Mouse (Mus musculus) retina, postnatal 1 day (tissue): Measurements from ENCODE around the gene Nxpe3.
"Not testable (repeated sequence)": the region's sequence is repeated elsewhere in the genome, so short reads cannot be mapped to it uniquely, and the experiment has no call there.

ENCODE experiments used
- DNase-seq: peaks from one replicate; pipeline ENCODE4 v3.0.0-alpha.2; 2012

Nxpe3 gene

GRCm38 (mm10) chr16:55889451-55889850 lies 5.6 kb downstream of the Nxpe3 start:
- DNase-seq = no peak

DNA sequence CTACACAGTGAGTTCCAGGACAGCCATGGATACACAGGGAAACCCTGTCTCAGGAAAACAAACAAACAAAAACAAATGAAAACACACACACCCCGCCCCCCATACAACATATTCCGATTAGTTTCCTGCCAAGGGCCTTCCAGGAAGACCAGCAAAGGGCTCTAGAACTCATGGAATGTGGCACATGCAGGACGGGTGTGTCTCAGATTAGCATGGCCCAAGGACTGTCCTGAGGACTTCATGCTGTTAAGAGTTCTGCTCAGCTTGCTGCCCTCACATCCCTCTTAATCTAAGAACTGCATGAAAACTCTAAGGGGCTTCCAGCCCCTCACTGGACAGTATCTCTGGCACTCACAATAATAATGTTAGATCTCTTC lies 6.5 kb downstream of the Nxpe3 start:
- no peak for DNase-seq

GRCm38 (mm10) chr16:55887814-55888583 lies 7.1 kb downstream of the Nxpe3 start:
- DNase-seq = peak; percentile 50

- no peak for DNase-seq
Observed at GRCm38 (mm10) chr16:55884246-55884645, 10.8 kb downstream of the Nxpe3 start.

- DNase-seq = no peak
Observed at GRCm38 (mm10) chr16:55876025-55876424, 19.1 kb downstream of the Nxpe3 start.

DNA sequence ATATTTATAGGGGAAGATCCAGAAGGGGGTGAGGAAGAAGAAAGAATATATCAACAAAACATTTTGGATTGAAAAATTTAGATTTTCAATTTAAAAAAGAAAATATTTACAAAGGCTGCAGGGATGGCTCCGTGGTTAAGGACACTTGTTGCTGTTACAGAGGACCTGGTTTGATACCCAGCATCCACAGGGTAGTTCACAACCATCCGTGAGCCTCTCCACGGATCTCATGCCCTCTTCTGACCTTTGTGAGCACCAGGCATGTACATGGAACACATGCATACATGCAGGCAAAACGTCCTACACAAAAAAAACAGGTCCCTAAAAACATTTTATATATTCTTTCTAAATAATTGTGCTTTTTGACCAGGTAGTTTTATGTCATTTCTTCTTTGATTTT lies 31.3 kb downstream of the Nxpe3 start:
- no peak for DNase-seq

- DNase-seq = peak; percentile 83
Observed at GRCm38 (mm10) chr16:55863149-55863815, 31.8 kb downstream of the Nxpe3 start.

DNA sequence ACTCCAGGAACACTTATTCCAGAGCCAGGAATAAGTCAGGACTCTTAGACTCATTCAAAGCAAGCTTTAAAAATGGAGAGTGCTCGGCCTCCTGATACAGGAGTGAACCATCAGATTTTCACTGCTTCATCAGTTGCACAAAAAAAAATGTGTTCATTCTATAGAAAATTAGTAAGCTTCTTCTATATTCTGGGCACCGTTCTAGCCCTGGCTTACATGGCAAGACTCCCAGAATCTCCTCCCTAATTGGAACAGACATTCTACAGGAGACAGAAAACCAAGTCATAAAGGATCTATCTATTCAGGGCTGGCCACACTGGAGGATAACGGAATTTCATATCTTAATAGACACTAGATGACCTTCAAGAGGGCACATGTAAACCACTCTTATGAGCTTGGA lies 34.0 kb downstream of the Nxpe3 start:
- DNase-seq = no peak

DNA sequence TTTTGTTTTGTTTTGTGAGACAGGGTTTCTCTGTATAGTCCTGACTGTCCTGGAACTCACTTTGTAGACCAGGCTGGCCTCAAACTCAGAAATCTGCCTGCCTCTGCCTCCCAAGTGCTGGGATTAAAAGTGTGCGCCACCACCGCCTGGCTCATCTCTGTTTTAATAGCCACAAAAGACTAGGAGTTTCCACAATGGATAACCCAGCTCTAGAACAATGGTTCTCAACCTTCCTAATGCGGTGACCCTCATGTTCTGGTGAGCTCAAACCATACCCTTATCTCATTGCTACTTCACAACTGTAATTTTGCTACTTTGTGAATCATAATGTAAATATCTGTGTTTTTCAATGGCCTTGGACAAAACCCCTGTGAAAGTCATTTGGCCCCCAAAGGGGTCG lies 35.7 kb downstream of the Nxpe3 start:
- not testable (repeated sequence) for DNase-seq

GRCm38 (mm10) chr16:55858465-55858864 lies 36.6 kb downstream of the Nxpe3 start:
- peak; percentile 70 for DNase-seq

DNA sequence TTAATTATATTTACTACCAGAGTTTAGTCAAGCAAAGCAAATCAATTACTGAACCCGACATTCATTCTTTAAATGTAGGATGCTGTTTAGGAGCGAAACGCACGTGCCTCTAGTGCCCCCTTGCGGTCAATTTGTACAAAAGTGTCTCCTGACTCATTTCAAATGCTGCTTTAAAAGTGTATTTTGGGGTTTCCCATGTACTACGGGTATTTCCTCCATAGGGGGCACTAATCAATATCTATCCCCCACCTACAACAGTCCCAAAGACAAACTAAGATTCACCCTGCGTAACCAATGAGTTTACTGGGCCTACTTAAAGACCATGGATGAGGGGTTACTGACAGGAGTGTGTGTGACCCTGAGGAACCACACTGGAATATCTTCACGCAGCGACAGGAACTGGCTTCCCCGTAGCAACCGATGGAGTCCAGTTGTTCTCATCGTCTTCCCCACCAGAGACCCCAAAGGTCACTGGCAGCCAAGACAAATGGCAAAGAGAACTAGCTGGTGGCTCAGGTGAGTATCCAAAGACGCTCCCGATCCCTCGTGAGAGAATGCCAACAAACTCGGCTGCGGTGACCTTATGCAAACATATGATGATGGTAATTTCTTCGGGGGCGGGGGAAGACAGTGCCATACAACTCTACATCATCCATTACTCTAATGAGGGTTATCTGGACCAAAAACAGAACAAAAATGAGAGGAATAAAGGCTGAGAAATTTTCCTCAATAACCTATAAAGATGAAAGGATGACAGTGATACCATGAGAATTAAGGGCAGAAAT lies 42.0 kb downstream of the Nxpe3 start:
- DNase-seq = peak; percentile 89

DNA sequence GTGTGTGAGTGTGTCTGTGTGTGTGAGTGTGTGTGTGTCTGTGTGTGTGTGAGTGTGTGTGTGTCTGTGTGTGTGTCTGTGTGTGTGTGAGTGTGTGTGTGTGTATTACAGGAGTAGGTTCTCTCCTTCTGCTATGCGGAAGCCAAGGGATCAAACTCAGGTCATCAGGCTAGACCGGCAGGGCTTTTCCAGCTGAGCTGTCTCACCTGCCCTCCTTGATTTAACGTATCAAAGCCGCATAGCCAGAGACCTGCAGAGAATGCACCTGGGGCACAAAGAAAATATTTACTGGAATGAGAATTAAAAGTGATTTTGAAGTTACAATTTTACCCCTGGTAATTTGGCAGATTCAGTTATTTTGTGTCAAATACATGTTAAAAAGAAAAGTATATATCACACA lies 42.6 kb downstream of the Nxpe3 start:
- no peak for DNase-seq

GRCm38 (mm10) chr16:55850485-55850884 lies 44.6 kb downstream of the Nxpe3 start:
- no peak for DNase-seq

DNA sequence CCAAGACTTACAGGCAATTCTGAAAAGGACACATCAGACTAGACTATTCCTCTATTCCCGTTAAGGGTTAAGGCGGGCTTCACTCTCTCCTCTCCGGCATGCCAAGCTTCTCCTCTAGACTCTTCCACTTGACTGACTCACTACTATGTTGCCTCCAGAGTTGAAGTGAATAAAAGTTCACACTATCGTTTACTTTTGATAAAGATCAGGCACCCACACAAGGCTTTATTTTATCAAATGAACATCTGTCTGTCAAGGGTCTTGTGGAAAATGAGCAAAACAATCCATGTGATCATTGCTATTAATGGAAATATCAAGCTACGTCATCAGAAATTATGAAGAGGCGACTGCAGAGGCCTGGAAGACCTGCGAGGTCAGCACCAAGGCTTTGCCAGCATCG lies 47.4 kb downstream of the Nxpe3 start:
- no peak for DNase-seq

GRCm38 (mm10) chr16:55844847-55845246 lies 50.2 kb downstream of the Nxpe3 start:
- no peak for DNase-seq

GRCm38 (mm10) chr16:55843919-55844318 lies 51.2 kb downstream of the Nxpe3 start:
- DNase-seq = no peak

DNA sequence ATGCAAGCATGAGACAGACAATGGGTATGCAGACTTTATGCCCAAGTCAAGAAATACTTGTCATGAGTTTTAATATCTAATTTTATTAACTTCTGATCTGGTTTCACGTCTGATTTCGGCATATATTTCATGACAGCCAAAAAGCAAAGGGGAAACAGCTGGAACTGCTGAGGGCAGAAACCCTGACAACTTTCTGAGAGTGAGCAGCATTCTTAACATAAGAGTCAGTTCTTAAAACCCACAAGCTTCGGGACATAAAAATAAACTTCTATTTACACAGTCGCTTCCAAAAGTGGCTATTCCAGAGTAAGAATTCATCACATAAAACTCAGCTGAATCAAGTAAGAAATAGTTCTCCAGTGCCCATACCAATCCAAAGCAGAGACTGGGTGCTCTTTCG lies 52.0 kb downstream of the Nxpe3 start:
- no peak for DNase-seq

GRCm38 (mm10) chr16:55841506-55841905 lies 53.6 kb downstream of the Nxpe3 start:
- DNase-seq = no peak

DNA sequence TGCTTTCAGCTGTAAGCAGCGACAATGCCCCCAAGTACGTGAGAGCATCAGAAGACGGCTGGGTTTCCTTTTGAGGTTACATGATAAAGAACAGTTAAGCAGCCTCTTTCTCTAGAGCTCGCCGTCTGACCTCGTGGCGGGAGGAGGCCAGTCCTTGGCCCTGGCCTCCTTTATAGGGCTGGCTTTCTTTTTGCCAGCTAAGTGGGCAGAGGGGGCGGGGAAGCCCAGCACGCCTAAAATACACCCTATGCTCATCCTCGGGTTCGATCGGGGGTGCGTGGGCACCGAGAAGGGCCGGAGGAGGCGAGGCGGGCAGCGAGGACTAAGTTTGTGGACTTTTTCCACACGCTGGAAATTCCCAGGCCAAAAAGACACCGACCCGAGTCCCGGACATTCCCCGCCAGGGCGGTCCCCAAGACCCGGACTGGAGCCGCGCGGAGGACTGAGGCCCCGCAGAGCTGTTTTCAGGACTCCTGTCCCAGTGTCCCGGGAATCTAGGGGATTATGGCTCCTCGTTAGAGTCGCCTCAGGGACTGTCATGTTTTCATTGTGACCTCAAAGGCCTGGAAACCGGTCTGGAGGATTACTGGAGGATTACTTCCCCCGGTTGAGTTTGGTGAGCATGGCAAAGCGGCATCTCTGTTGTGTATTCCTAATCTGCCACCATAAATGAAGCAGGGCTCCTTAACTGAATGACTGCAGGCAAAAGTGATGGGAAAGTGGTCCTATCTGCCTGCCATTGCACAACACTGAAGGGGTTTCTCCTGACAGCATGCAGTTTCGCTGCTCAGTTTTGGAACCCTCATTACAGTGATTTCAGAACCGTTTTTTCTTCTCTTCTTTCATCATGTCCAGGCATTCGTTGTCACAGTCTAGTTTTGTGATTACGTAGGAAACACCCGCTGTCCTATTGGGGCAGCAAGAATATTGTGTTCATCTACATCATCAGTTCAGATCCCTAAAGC lies 56.3 kb downstream of the Nxpe3 start, which contains the start of gene Nfkbiz:
Gene Nfkbiz, minus strand, starts transcription at position 390 of the 965 bp plus-strand sequence.
- peak; percentile 95 for DNase-seq

DNA sequence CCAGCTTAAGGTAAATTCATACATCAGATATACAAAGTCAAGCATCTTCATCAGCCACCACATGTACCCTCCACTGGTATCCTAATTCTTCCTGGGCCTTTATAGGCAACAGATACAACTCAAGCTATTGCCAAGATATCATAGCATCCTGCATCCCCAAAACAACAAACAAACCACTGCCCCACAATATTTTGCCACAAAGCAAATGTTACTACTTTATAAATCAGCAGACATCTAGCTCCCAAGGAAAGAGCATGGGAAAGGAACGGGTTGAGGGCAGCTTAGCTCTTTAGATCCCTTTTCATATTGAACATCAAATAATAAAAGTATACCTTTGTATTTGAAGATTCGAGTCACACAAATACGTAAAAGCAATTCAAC lies 57.0 kb downstream of the Nxpe3 start:
- no peak for DNase-seq

DNA sequence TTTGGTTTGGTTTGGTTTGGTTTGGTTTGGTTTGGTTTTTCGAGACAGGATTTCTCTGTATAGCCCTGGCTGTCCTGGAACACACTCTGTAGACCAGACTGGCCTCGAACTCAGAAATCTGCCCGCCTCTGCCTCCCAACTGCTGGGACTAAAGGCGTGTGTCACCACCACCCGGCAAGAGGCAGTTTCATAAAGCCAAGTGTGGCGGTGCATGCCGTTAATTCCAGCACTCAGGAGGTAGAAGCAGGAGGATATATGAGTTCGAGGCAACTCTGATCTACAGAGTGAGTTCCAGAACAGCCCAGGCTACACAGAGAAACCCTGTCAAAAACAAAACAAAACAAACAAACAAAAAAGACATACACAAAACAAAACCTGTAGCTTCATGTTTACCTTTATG lies 57.4 kb downstream of the Nxpe3 start:
- DNase-seq = not testable (repeated sequence)

DNA sequence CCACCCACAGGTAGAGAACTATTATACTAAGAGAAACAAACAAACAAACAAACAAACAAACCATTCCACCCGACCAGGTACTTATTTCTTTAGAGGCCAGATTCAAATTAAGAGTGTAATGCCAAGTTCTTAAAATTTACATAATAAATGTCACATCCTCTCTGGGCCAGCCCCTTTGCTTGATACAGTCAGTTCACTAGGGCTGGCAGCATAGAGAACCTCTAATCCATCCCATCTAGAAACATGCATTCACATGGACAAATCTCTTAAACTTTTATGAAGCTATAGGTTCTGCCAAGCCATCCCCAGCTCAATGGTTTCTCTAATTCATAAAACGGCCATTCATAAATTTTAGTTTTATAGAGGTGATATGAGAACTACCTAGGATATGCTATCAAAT lies 57.9 kb downstream of the Nxpe3 start:
- DNase-seq = no peak

GRCm38 (mm10) chr16:55835798-55836197 lies 59.3 kb downstream of the Nxpe3 start:
- no peak for DNase-seq
